Mouse (Mus musculus): ENCODE data around the gene Pdlim4. TPM values are rescaled to one million over a fixed set of nuclear protein-coding genes. Genes with fewer than 3 reads are reported as not detected.

The Pdlim4 gene
- polyA plus RNA-seq, 1 experiment, result 18.6 TPM

DNA sequence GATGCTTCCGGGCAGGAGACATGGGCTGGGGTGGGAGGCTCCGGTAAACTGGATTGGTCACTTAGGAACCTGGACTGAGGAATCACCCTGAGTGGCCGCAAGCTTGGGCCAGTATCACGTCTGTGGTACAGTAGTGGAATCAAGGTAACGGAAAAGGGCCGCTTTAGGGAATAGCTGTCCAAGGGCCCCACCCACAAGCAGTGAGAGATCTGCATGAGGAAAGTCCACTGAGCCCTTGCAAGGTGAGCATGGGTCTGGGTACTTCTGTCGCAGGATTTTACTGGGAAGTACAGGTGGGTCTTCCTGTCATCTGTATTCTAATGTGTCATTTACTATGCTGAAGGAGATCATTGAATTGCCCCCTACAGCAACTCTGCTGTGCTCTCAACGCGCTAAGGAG, 32.9 kb upstream of the Pdlim4 start:
- no peaks in the 10 kb centered on the region for H3K27me3 ChIP-seq (ENCODE audit: control insufficient read depth, insufficient read depth, low read length)
- peak in 1 of 2 experiments; percentile 0 for DNase-seq
- TF ChIP-seq POLR2A (IDR thresholded peaks at IDR 0.05; ENCODE audit: borderline replicate concordance, insufficient read depth, low read length) (no peak), CTCF (IDR thresholded peaks at IDR 0.05; ENCODE audit: borderline replicate concordance, insufficient read depth, low read depth, low read length) (no peak)
- H3K27ac ChIP-seq (ENCODE audit: insufficient read depth, low read length), result no peak overlapping the region
- H3K4me1 ChIP-seq (ENCODE audit: control insufficient read depth, insufficient read depth, low read length), result peaks cover 6% of the 10 kb centered on the region
- peak overlapping the region; percentile 56 for H3K4me3 ChIP-seq (replicated peaks; ENCODE audit: insufficient read depth, low read depth, low read length)
- 94% methylated on average over 9 of the region's 9 CpGs for WGBS

DNA sequence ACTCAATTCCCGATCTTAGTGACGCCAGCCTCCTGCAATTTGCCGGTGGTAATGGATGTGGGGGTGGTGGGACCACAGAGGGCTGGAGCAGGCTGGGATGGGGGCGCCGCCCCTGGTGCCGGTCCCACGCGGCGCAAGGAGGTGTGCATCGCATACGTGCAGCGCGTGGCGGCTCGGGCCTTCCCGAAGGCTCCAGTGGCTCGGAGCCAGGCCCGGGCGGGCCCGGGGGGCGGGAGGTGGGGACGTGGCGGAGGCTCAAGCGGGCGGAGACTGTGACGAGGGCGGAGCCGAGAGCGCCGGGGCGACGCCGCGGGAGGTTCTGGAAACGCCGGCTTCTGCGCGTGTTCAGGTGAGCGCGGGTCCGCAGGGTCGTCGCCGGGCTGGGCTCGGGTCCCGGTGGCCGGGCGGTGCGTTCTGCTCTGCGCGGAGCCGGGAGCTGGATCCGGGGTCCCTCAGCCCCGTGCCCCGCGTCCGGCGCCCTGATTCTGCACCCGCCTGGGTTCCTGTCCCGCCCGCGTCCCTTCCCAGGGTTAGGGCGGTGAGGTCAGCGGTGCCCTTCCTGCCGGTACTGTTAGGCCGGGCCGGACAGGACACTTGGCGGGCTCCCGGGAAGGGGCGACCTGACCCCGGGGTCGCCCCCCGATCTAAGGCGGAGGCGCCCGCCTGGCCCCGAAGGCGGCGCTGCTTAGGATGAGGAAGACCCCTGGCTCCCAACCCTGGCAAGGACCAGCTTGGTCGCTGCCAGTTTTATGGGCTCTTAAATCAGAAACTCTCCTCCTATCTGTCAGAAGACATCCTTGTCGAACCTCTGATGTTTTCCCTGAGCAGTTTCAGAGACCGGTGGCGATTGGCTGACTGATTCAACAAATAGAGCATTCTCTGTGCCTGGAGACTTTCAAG, 32.1 kb upstream of the Pdlim4 start:
- H3K27ac ChIP-seq (ENCODE audit: insufficient read depth, low read length), result no peak overlapping the region
- no peaks in the 10 kb centered on the region for H3K27me3 ChIP-seq (ENCODE audit: control insufficient read depth, insufficient read depth, low read length)
- peaks cover under 1% of the 10 kb centered on the region; the same call in 1 of the 2 replicates for H3K4me1 ChIP-seq (ENCODE audit: control insufficient read depth, insufficient read depth, low read length)
- H3K4me3 ChIP-seq (replicated peaks; ENCODE audit: insufficient read depth, low read depth, low read length), result peak overlapping the region; percentile 56
- DNase-seq, result peak; percentile 59 to 65
- TF ChIP-seq CTCF (IDR thresholded peaks at IDR 0.05; ENCODE audit: borderline replicate concordance, insufficient read depth, low read depth, low read length) (no peak), POLR2A (IDR thresholded peaks at IDR 0.05; ENCODE audit: borderline replicate concordance, insufficient read depth, low read length) (no peak)
- WGBS, result 2% methylated on average over 74 of the region's 83 CpGs

DNA sequence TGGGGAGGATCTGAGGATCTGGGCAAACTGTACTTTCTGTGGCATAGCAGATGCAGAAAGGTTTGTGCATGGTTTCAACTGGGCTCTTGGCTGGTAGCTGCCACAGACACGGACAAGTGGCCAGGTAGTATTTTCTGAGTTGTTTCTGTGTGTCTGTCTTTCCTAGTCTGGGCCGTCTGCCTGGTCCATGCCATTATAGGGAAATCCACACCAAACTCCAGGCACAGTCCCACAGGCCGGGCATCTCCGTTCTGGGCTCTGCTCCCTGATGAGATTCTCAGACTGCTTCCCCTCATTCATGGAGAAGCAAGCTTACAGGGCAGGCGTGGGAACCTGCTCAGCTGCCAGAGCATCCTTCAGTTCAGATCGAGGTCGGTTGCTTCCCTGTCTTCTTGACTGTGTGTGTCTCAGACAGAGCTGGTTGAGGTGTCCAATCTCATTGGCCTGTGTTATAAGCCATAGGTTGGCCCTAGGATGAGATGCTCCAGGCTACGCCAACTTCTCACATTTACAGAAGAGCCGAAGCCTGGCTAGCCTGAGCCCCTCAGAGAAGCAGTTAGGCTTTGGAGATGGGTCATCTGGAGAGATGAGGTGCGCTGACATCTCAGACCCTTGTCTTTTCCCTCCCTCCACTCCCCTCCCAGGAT, 31.4 kb upstream of the Pdlim4 start, which contains the start of gene P4ha2:
Gene P4ha2, plus strand, starts transcription at position 51 of the 647 bp plus-strand sequence.
- 51% methylated on average over 10 of the region's 10 CpGs for WGBS
- H3K4me3 ChIP-seq (replicated peaks; ENCODE audit: insufficient read depth, low read depth, low read length), result peak within 1 kb of the TSS; percentile 56
- no peak for DNase-seq
- H3K4me1 ChIP-seq (ENCODE audit: control insufficient read depth, insufficient read depth, low read length), result no peaks in the 10 kb centered on the region
- H3K27me3 ChIP-seq (ENCODE audit: control insufficient read depth, insufficient read depth, low read length), result no peaks in the 10 kb centered on the region
- no peak within 1 kb of the TSS for H3K27ac ChIP-seq (ENCODE audit: insufficient read depth, low read length)
- TF ChIP-seq CTCF (IDR thresholded peaks at IDR 0.05; ENCODE audit: borderline replicate concordance, insufficient read depth, low read depth, low read length) (no peak), POLR2A (IDR thresholded peaks at IDR 0.05; ENCODE audit: borderline replicate concordance, insufficient read depth, low read length) (no peak)

DNA sequence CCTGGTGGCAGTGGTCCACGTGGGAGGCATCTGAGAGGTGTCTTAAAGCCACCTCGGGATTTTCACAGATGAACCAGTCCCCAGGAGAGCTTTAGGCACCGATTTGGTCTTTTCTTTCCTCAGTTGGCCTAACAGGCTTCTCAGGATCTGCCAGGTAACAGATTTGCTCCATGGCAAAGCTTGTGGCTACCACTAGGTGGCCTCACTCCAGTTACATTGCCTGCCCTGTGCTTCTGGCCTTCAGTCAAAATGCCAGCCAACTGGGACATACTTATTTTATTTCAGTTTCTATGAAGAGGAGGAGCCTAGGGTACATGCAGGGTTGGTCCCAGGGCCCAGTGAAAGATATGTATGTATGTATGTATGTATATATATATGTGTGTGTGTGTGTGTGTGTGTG, 24.2 kb upstream of the Pdlim4 start:
- Histone ChIP-seq H3K4me1 (ENCODE audit: control insufficient read depth, insufficient read depth, low read length) (no peaks in the 10 kb centered on the region), H3K4me3 (replicated peaks; ENCODE audit: insufficient read depth, low read depth, low read length) (no peak overlapping the region), H3K27me3 (ENCODE audit: control insufficient read depth, insufficient read depth, low read length) (no peaks in the 10 kb centered on the region), H3K27ac (ENCODE audit: insufficient read depth, low read length) (no peak overlapping the region)
- WGBS, result 5% methylated on average over 3 of the region's 3 CpGs
- TF ChIP-seq CTCF (IDR thresholded peaks at IDR 0.05; ENCODE audit: borderline replicate concordance, insufficient read depth, low read depth, low read length) (peak; percentile 81), POLR2A (IDR thresholded peaks at IDR 0.05; ENCODE audit: borderline replicate concordance, insufficient read depth, low read length) (no peak)
- DNase-seq, result peak; percentile 59 to 64

DNA sequence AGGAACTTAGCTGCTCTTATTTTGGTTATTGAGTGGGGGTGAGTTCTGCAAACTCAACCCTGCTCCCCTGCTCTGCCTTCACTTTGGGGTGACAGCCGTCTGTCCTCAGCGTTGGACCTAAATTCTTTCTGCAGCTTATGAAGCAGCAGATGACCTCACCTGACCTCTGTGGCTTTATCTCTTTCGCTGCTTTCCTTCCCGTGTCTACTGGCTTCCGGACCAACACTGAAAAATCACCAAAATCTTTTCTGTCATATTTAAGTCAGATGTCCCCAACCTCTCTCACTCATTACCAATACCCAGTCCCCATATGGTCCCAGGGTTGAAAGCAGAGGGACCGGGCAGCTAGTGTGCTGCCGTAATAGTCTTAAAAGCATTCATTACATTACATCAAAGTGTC, 23.4 kb upstream of the Pdlim4 start:
- WGBS, result 86% methylated on average over 7 of the region's 7 CpGs
- H3K27ac ChIP-seq (ENCODE audit: insufficient read depth, low read length), result no peak overlapping the region
- H3K27me3 ChIP-seq (ENCODE audit: control insufficient read depth, insufficient read depth, low read length), result no peaks in the 10 kb centered on the region
- DNase-seq, result no peak
- TF ChIP-seq CTCF (IDR thresholded peaks at IDR 0.05; ENCODE audit: borderline replicate concordance, insufficient read depth, low read depth, low read length), result no peak
- TF ChIP-seq POLR2A (IDR thresholded peaks at IDR 0.05; ENCODE audit: borderline replicate concordance, insufficient read depth, low read length), result no peak
- H3K4me1 ChIP-seq (ENCODE audit: control insufficient read depth, insufficient read depth, low read length), result no peaks in the 10 kb centered on the region
- H3K4me3 ChIP-seq (replicated peaks; ENCODE audit: insufficient read depth, low read depth, low read length), result no peak overlapping the region

DNA sequence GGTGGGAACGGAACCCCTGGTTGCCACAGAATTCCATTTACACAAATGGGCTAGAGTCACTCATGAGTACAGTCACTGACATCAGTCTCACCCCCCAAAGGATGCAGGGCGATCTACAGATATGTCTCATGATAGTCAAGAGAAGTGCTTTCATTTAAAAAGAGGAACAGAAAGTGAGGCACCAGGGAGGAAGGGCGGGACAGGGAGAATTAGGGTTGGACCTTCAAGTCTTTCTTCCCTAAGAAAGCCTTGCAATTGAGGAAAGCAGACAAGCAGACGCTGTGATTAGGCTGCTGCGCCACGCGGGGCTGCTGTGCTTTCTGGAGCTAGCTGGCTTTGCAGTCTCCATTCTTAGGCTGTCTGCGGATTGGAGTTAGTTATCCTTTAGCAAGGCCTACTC, 22.9 kb upstream of the Pdlim4 start:
- Histone ChIP-seq H3K4me3 (replicated peaks; ENCODE audit: insufficient read depth, low read depth, low read length) (no peak overlapping the region), H3K27me3 (ENCODE audit: control insufficient read depth, insufficient read depth, low read length) (no peaks in the 10 kb centered on the region), H3K27ac (ENCODE audit: insufficient read depth, low read length) (no peak overlapping the region), H3K4me1 (ENCODE audit: control insufficient read depth, insufficient read depth, low read length) (no peaks in the 10 kb centered on the region)
- TF ChIP-seq POLR2A (IDR thresholded peaks at IDR 0.05; ENCODE audit: borderline replicate concordance, insufficient read depth, low read length) (no peak), CTCF (IDR thresholded peaks at IDR 0.05; ENCODE audit: borderline replicate concordance, insufficient read depth, low read depth, low read length) (no peak)
- 82% methylated on average over 8 of the region's 8 CpGs for WGBS
- no peak for DNase-seq

DNA sequence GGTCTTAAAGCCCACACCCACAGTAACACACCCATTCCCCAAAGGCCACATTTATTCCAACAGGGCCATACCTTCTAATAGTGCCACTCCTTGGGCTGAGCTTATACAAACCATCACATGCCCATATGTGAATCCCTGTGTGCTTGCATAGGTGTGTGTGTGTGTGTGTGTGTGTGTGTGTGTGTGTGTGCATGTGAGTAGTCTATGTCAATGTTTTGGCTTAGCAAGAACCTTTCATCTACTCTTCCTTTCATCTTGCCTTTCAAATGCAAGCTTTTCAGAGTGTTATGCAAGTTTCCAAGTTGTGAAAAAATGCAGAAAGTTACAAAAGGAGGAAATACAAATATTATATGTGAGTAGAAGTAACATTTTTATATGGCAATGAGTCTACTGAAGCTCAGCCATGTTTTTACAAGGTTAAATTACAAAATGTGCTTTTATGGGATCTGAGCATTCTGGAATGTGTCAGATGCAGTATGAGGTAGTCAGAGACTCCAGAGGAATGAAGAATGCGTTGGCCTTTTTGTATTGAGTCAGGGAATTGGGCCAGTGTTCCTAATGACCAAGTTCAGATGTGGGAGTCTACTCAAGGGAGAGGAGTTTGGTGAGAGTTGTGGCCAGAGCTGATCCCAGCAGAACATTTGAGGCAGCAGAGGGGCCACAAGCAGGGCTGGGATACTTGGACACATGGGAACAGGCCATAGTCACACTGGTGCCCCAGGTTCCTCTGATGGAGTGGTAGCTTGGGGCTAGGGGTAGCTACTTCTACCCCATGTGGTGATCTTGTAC, 21.5 kb upstream of the Pdlim4 start:
- no peak for DNase-seq
- no peak for TF ChIP-seq POLR2A (IDR thresholded peaks at IDR 0.05; ENCODE audit: borderline replicate concordance, insufficient read depth, low read length)
- no peak for TF ChIP-seq CTCF (IDR thresholded peaks at IDR 0.05; ENCODE audit: borderline replicate concordance, insufficient read depth, low read depth, low read length)
- H3K4me1 ChIP-seq (ENCODE audit: control insufficient read depth, insufficient read depth, low read length), result no peaks in the 10 kb centered on the region
- H3K27ac ChIP-seq (ENCODE audit: insufficient read depth, low read length), result no peak overlapping the region
- WGBS, result 89% methylated on average over 1 of the region's 1 CpGs
- no peaks in the 10 kb centered on the region for H3K27me3 ChIP-seq (ENCODE audit: control insufficient read depth, insufficient read depth, low read length)
- no peak overlapping the region for H3K4me3 ChIP-seq (replicated peaks; ENCODE audit: insufficient read depth, low read depth, low read length)
